Mouse (Mus musculus): Measurements from ENCODE around the gene S1pr4.
A peak's percentile ranks its signal among the peaks of the same experiment; 100 is the strongest.

The S1pr4 gene

DNA sequence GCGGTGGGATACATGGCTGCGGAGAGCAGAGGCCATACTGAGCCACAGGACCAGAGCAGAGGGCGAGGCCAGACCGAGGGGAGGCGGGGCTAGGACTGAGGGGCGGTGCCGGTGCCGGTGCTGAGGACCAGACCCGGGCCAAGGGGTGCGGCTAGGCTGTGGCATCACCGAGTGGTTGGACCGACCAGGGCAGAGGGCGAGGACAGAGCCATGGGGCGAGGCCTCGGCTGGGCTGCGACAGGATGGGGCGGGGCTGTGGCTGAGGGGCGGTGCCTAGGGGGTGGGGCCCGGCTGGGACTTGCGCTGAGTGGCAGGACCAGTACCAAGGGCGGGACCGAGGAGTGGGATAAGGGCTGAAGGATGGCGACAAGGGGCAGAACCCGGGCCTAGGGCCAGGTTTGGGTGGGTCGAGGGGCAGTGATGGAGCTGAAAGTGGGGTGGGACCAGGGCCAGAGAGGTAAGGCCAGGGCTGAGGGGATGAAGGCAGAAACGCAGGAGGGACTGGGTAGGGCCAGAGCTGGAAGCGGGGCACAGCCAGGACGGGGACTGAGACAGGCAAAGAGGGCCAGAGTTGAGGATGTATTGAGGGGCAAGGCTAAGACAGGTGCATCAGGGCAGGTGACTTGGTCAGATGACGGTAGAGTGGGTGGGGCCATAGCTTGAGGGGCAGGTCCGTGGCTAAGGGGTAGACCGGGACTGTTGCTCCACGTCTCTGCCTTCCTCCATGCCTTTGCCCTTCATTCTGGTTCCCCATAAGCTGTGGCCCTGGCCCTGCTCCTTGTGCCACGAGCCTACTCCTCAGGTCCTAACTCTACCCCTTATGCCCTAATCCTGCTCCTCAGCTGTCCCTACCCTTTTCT lies 35.3 kb downstream of the S1pr4 start:
- no peak for DNase-seq (ENCODE audit: low spot score)

DNA sequence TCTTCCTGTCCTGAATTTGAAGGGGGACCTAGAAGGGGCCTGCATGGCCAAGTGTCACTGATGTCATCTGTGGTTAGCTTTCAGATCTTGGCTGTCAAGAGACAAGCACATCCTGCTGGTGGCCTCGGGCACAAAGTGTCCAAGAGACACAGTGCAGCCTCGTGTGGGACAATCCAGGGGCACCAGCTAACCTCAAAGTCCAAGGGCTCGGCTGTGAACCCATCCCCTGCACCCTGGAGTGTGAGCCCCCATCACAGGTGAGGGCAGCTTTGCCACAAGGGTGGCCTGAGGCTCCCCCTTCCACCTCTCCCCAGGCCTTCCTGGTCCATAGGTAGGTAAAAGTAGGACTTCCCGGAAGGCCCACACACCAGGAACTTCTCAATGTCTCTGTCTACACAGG lies 36.4 kb downstream of the S1pr4 start:
- no peak for DNase-seq (ENCODE audit: low spot score)

DNA sequence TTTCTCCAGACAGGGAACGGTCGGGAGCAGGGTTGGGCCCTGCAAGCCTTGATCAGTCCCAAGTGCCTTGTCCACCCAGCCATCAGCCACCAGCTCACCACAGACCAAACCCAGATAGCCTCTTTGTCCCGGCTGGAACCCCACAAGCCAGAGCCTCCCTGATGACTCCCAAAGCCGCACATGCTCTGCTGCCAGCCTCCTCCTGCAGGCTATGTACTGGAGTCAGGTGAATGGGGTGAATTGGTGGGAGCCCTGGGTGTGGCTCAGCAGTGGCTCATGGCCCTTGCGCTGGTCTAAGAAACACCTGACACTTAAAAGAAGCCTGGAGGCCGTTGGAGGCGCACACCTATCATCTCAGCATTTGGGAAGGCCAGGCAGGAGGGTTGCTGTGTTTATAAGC lies 37.0 kb downstream of the S1pr4 start:
- no peak for DNase-seq (ENCODE audit: low spot score)

DNA sequence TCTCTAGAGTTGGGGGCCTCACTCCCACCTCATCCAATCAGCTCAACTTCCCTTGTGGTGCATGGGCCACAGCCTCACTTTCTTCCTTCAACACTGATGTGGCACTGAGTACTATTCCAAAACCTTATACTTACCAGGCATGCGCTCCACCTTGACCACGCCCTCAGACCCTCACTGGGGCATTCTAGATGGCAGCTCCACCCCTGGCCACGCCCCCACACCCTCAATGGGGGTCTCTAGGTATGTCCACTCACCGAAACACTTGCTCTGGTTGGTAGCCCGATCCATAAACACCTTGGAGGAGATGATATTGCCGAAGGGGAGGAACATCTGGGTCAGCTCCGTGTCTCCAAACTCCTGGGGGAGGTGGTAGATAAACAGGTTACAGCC lies 37.5 kb downstream of the S1pr4 start:
- DNase-seq (ENCODE audit: low spot score): no peak

DNA sequence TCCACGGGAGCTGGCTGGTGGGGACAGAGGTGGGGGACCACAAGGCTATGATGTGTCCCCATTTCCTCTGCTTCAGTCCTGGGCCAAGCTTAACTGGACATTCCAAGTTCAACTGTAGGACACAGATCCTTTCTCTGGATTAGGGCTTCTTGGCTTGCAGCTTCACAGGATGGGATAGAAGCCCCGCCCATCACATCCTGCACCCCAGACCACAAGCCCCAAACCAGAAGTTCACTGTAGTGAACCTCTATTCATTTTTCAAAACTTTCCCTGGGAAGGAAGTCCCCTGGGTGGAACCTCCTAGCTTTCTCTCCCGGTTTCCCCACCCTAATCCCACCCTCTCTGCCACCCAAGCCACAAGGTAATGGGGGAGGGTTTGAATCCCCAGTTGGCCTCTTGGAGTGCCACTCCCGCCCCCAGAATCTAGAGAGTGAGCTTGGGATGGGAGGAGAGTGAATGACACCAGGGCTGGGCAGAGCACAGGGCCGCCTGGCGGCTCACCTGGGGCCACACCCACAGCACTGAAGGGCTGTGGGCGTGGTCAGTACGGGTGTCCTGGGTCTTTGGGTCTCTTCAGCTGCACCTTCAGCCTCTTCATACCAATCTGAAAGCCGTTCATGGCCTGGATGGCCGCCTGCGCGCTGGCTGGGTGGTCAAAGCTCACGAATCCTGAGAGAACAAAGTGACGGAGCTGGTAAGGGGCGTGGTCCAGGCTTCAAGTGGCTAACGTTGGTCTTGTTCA lies 38.1 kb downstream of the S1pr4 start:
- DNase-seq (ENCODE audit: low spot score): no peak

DNA sequence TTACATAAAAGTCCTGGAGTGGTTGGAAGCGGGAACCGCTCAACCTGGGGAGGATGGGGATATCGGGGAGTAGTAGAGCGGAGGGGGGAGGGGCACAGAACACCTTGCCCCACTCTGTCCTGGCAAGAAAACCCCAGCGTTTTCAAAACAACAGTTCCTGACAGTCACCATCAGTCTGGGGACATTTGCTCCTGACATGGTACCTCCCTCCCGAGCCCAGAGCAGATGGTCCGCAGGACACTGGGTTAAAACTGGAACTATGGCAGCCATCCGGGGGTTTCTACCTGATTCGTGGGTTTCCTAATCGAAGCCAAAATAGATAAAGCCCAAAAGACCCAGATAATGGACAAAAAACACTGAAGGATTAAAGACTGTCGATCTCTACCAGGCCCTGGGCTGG lies 39.0 kb downstream of the S1pr4 start:
- DNase-seq (ENCODE audit: low spot score): no peak

DNA sequence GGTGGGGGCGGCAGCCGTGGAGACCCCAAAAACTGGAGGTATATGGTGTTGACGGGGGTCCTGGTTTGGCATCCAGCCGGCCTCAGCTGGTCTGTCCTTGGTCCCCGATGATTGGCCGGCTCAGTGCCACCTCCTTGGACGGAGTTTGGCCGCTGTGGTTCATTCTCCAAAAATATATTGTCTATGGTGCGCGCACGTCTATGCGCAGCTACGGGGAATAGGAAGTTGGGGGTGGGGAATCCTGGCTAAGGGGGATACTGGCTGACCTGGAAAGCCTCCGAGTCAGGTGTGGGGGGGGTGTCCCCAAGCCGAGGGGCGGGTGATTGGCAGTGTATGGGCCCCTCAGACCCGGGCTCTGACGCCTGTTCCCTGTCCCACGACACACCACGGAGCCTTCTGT lies 39.5 kb downstream of the S1pr4 start:
- DNase-seq (ENCODE audit: low spot score): no peak

DNA sequence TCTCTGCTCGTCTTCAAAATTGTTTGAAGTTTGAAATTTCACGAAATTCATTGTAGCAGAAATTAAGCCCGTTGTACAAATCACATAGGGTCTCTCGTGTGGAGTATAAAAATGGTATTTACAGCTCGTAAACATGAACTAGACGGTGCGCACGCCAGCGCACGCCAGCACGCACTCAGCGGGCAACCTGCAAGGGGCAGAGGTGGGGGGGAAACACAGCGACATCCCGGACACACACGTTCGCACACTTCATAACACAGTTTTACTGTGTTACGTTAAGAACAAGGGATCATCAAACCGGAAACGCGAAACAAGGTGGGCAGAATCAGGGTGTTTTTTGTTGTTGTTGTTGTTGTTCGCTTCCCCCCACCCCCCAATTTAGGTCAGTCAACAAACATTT lies 40.5 kb downstream of the S1pr4 start:
- DNase-seq (ENCODE audit: low spot score): no peak

DNA sequence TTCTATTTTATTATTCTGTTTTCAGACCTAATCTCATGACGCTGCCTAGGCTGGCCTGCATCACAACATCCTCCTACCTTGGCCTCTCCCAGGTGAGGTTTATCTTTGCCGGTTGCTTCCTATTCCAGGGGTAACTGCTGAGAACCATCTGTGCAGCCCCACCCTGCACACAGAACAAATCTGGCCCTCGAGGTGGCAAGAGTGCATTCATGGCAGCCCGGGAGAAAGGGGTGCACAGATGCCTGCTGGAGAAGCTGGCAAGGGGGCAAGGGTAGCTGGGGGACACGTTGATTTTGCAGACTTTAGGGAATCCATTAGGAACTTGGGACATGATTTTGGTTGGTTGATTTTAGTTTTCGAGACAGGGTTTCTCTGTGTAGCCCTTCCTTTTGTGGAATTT lies 41.7 kb downstream of the S1pr4 start:
- DNase-seq (ENCODE audit: low spot score): no peak

DNA sequence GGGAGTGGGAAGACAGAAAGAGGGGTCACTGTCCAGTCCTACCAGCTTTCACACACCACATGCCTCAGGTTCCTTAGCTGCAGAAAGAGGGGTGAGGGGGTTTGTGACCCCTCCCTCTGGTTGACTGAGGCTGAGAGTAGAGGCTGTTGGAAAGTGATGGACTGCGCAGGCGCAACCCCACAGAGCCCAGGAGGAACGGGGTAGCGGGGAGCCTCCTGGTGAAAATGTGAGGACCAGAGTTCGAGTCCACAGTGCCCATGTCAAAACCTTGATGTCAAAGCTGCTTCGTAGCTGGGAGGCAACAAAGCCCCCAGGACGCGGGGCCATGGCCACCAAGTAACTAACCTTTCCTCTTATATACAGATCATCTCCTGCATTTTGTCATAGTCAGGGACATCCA lies 42.3 kb downstream of the S1pr4 start:
- no peak for DNase-seq (ENCODE audit: low spot score)

DNA sequence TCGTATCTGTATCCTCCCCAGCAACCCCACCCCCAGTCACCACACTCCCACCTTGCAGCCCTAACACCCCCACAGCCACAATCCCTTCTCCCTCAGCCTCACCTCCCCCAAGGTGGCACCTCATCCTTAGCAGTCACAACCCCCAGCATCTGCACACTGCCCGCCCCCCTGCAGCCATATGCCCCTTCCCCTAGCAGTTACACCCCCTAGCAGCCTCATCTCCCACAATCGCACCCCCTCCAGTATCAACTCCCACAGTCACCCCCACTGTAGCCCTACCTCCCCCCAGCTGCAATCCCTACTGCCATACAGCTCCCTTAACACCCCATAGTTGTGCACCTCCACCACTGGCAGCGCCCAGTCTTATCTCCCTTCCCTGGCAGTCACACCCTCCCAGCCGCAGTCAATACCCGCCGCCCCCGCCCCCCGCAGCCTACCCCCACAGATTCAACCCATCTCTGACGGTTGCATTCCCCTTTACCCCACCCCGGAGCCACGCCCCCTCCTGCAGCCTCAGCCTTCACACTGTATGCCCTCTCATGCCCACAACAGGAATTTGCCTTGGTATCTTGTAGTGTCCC lies 42.9 kb downstream of the S1pr4 start:
- no peak for DNase-seq (ENCODE audit: low spot score)

DNA sequence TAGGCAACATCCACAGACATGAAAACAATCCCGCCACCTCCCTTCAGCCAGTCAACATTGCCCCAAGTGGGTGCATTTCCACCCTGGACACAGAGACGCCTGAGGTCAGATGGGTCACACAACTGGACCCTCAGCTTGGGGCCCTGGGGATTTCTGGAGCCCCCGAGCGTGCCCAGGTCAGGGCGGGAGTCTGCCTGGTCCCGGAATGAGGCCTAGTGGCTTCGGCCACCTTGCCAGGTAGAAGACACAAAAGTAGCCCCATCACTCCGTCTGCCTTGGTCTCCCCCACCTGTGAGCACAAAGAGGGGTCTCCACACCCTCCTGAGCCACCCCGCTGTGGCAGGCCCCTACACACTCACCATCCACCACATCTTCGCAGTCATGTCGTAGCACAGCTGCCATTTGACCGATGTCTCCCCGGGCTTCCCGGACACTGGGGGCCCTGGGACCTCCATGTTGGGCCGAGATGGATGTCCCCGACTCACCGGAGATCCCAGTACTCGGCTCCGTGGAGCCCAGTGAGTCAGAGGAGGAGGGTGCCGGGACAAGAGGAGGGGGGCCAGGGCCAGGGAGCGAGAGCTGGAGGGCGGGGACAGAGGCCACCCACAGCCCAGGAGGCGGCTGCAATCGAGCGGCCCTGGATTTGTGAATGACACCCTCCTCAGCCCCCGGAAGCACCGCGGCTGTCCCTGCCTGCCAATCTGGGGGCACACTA lies 44.6 kb downstream of the S1pr4 start, which contains the start of gene Nfic:
TSS of gene Nfic (minus strand) at position 455 of the 715 bp plus-strand sequence.
- no peak for DNase-seq (ENCODE audit: low spot score)

DNA sequence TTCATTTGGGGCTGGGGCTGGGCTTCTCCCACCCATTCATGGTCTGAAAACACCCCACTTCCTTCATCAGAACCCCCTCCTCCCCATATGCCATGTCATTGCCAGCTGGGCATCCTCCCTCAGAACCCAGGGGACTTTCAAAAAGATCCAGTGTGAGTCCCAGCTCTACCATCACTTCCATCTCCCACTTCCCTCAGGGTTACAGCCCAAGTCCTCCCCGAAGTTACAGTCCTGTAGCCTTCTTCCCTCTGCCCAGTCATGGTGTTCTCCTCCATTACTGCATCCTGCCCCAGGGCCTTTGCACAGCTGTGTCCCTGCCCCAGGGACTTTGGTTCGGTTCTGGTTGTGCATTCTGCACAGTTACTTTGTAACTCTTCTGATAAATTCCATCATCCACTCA lies 45.8 kb downstream of the S1pr4 start:
- no peak for DNase-seq (ENCODE audit: low spot score)

DNA sequence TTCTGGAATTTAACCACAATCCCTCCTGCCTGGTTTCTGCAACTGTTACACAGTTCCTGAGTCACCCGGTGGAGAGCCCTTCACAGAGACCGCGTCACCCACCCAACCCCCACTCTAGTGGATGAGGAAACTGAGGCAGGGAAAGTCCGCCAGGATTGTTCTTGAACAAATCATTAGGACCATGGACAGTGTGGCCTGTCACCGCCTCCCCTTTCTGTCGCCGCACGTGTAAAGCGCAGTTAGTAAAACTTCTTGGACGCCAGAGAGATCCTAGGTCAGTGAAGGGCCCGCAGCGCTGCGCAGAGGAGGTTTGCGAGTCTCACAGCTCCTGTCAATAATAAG lies 47.0 kb downstream of the S1pr4 start:
- DNase-seq (ENCODE audit: low spot score): no peak

DNA sequence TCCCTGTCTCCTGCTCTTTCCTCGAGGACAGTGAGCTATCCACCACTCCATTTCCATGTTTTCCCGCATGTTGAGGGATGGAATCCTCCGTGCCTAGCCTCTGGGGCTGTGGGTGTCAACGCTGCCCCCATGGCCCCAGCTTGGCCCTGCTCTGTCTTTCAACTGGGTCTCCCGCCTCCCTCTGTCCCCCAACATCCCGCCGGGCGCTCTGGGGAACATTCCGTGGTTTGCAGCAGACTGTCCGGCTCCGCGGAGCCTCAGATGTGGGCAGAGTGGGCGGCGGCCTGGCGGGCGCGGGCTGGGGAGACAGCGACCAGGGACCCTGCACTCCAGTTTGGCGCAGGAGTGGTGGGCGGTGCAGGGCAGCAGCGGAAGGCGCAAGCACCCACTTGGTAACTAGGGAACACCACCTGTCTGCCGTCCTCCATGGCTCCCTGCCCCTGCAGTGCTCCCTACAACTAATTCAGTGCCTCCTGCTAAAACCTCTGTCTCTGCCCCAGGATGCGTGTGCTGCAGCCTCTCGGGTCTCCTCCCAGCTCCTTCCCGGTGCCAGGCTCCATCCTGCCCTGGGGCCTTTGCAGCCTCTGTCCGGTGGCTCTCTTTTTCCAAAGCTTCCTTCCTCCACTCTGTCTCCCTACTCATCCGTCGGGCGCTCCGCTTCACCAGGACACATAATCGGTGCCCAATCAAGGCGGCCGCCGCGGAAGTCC lies 47.5 kb downstream of the S1pr4 start:
- no peak for DNase-seq (ENCODE audit: low spot score)

DNA sequence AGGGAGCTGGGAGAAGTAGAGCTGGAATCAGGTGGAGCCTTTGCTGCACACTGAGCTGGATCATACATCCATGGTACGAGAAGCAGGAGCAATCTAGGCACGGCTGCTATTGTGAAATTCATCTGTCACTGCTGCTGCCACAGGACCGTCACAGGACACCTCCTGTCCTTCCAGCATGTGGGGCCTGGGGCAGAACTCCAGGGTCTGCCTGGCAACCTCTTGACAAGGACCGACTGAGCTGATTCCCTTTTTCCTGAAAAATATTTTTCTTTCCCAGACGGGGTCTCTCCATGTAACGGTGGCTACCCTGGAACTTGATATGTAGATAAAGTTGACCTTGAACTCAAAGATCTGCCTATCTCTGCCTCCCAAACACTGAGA lies 48.6 kb downstream of the S1pr4 start:
- no peak for DNase-seq (ENCODE audit: low spot score)

DNA sequence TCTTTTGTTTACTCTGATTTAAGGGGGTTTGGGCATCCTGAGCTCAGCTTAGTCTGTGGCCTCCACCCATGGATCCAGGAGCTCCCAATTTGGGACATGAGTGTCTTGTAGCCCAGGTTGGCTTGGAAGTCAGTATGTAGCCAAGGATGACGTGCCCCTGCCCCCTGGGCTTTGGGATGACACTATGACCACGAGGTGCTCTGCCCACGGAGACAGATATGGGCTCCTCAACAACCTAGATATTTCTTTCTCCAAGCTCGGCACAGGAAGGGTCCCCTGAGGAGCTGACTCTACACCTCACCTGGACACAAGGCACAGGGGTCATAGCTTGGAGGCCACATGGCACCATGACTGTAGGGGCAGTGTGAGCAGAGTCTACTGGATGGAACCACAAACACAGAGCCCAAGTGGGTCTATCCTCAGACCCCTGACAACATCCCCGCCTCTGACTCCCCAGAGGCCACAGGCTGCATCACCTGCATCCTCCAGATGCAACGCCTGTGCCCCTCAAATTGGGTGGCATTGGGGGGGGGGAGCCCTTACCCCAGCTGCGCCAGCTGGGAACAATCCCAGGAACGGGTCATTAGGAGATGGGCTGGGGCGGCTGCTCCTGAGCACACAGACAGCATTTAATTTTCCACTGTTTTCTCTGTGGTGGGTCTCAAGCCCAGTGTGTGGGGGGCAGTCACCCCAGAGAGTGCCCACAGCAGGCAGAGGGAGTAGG lies 49.1 kb downstream of the S1pr4 start:
- no peak for DNase-seq (ENCODE audit: low spot score)

DNA sequence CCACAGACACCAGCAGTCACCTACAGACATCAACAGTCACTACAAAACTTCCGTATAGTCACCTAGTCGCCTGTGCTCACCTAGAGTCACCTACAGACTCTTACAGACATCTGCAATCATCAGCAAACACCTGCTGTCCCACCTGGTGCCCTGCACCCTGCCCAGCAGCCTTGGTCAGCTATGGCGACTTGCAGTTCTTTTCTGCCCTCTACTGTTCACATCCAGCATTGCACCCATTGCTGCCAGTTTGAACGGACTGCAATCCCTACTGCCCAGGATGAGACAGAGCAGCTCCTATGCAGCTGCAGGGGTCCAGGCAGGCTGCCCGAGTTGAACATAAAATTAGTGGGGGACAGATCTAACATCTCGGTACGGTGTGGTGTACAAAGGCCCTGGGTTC lies 49.8 kb downstream of the S1pr4 start:
- DNase-seq (ENCODE audit: low spot score): peak; percentile 70

Data from left cerebral cortex, adult 11 months (tissue).